Mouse (Mus musculus): ENCODE data around the gene Abr.

Abr gene

GRCm38 (mm10) chr11:76450202-76450561, 171.9 kb downstream of the Abr start:
- DNase-seq: no peak

DNA sequence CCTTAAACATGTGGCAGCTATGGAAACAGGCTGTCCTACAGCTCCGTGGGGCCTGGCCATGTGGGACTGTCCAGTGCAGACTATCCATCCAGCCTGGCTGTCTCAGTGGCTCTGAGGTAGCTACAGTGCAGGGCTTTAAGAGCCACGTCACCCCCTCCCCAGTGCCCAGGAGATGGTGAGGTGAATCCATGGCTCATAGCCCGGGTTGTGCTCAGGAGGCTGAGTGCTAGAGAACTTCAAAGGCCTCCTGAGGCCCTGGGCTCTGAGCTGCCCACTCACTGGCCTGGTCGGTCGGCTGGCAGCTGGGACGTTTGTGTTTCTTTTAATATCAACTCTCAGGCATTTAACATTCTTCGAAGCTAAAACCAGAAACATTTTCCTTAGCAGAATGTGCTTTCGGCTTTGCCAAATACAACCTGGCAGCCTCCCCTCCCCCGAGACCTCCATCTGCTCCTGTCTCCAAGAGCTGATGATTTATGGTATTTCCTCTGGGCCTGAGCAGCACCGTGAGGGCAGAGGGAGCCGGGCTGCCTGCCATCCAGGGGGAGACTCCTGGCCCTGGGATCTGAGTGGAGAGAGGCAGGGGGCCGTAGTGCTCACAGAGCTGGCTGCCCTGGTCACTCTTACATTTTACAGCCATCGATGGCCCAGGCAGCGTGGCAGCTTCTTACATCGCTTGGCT, 172.5 kb downstream of the Abr start:
- no peak for DNase-seq

GRCm38 (mm10) chr11:76446251-76446650, 175.9 kb downstream of the Abr start:
- no peak for DNase-seq

DNA sequence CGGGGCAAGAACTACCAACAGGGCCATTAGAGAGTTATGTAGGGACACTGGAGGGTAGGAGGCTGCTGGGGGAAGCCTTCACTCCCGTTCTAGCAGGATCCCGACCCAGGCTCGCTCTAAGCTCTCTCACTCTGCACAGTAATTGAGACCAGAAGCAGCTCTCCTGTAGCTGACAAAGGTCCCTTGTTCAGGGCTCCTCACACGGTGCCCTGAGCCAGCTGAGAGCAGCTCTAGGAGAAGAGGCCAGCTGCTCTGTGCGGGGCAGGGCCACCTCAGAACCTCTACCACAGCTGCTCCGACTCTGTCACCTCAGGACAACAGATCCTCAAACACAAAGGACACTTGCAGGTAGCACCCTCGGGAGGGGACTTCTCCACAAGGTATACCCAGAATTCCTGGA, 176.7 kb downstream of the Abr start:
- no peak for DNase-seq

DNA sequence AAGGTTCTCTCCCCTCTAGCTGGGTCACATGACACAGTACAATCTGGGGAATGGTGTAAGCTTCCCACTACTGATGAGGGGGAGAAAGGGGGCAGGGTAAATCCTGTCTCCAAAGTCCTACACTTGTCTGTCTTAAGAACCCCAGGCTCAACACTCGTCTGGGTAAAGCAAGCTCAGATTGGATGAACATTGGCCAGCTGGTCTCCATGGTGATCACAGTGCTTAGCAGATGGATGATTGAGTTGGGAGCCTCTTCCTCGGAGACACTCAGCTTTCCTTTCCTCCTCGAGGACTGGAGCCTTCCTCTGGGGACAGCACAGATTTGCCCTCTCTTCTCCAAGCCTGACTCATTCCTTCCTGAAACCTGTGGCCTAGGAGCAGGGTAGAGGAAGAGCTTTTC, 182.4 kb downstream of the Abr start:
- no peak for DNase-seq

GRCm38 (mm10) chr11:76436864-76437437, 185.2 kb downstream of the Abr start:
- DNase-seq: peak; percentile 88

- peak; percentile 45 for DNase-seq
Measured at GRCm38 (mm10) chr11:76436009-76436408, 186.1 kb downstream of the Abr start.

DNA sequence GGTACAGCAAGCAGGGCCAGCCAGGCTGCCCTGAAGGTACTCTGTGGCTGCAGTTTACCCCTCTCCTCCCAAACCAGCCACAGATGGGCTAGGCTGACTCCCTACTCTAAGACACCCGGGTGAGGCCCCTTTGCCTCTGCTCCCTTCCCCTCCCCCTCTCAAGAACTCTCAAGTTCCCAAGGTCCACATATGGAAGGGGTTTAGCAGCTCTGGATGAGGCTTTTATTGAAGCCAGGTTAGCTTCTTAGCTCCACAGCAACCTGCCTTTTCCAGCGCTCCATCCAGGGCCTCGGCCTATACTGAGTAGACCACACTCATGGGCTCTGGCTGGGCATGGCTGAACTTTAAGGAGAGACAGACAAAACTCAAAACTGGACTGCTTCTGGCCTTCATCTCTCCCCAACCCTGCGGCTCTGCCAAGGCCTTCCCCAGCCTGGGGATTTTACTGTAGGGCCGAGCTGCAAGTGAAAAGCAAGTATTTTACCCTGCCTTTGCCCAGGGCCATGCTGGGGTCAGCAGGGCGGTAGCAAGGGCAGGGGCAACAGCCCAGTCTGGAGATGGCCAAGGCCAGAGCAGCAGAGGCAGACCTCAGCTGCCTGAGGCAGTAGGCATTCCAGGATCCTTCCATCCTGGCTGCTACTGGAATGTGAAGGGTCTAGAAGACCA, 192.0 kb downstream of the Abr start:
- no peak for DNase-seq

DNA sequence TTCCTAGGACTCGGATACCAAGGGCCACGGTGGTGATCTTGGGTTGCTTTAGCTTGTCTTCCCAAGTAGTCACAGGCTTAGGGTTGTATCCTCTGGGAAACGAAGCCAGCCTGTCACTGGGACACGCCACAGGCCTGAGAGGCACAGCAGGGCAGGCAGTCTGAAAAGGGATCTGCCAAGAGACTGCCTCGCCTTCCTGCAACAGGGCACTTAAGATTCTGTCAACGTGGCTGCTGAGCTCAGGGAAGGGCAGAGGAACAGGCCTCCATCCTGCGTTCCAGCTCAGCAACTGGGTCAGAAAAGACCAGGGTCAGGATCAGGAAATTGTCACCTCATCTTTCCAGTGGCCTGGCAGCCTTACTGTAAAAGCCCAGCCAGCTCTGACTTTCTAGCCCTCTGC, 192.6 kb downstream of the Abr start:
- no peak for DNase-seq

GRCm38 (mm10) chr11:76429046-76429445, 193.1 kb downstream of the Abr start:
- peak; percentile 47 for DNase-seq

DNA sequence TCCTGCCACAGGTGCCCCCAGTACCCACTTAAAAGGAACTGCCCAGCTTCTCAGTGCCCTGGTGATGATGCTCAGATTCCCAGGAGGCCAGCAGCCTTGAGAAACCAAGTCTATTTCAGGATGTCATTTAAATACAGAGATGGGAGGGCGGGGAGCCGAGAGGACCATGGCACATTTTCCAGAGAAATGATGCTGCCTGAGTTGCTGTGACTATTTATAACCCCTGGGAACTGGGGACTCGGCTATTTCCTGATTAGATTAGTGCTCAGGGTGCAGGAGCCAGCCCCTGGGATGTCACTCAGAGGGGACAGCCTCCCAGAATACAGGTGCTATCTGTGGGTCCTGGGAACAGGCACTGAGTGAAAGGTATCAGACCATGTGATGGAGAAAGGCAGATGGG, 194.3 kb downstream of the Abr start:
- DNase-seq: peak; percentile 30

- no peak for DNase-seq
Measured at GRCm38 (mm10) chr11:76425749-76426148, 196.4 kb downstream of the Abr start.

- peak; percentile 77 for DNase-seq
Measured at GRCm38 (mm10) chr11:76420896-76421295, 201.2 kb downstream of the Abr start.

DNA sequence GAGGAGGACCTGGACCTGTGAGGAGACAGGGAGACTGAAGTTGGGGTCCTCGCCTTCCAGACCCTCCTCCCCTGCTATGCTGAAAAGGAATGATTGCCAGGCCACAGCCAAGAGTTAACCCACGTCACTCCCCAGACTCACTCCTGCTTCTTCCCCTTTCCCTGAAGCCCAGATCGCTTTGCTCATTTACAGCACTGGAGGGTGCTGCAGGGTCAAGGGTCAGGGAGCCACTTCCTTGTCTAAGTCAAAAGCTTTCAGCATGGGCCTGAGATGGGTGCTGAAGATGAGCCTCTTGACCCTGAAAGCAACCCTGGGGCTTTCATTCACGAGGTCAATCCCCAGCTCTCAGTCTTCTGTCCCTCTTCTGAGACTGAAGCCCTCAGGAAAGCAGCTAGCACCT, 202.9 kb downstream of the Abr start:
- peak; percentile 64 for DNase-seq

DNA sequence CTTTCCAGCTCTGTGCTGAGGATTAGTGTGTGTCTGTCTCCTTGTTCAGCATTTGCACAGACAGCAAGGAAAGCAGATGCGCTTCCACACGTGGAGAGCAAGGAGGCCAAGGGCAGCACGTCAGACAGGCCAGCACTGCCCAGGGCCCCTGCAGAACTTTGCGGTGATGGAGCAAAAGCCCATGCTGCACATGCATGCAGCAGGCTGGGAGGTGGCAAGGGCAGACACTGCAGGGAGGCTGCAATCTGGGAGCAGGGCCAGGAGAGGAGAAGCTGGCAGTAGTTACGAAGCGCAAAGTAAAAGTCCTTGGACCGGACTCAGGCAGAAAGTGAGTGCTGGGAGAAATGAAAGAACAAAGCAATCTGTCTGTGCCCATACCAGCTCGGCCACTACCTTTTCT, 203.7 kb downstream of the Abr start:
- no peak for DNase-seq

DNA sequence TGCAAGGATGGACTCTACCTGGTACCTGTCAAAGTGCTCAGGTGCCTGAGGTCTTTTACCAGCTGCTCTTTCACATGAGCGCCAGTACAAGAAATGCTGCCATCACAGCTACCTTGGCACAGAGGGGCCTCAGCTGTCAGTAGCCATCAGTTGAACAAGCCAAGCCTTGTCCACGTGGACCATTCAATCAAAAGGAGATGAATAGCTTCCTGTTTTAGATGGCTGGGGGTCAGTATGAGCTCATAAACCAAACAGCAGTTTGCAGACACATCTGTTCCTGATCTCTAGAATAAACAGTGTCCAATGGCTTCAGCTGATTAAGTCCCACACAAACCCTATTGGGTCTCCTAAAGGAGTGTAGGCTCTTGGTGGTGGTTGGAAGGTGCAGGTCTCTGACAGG, 206.1 kb downstream of the Abr start:
- DNase-seq: no peak

DNA sequence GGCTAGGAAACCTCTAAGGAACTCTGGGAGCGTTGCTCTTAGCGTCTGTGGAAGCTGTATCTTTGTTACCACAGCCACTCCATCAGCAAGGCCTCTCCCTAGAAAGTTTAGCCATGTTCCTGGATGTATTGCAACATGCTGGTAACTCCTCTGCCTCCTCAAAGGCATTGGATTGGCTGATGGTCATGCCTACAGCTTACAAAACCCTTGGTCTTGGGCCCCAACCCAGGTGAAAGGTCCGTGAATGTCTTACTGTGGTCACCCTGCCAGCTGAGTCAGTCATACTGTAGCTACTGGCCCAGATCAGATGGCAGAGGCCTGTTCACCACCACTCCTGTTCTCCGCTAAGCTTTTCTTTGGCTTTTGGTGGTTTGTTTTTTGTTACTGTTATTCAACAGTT, 207.1 kb downstream of the Abr start:
- DNase-seq: no peak

DNA sequence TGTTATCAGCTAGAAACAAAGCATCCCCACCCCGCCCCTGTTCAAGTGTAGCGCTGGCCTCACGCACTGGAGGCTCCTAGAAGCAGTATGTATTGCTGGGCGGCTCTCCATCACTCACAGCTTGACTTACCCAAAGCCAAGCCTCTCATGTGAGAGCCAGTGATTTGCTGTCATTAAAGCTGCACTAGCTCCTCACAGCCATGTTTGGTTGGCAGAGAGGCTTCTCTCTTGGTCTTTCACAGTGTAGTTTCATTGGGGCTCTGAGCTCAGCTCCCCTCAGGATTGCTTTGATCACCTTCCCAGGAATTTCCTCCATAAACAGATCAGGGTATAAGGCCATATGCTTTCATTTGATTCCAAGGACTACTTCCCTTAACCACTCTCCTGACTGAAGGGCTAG, 208.9 kb downstream of the Abr start:
- DNase-seq: no peak

DNA sequence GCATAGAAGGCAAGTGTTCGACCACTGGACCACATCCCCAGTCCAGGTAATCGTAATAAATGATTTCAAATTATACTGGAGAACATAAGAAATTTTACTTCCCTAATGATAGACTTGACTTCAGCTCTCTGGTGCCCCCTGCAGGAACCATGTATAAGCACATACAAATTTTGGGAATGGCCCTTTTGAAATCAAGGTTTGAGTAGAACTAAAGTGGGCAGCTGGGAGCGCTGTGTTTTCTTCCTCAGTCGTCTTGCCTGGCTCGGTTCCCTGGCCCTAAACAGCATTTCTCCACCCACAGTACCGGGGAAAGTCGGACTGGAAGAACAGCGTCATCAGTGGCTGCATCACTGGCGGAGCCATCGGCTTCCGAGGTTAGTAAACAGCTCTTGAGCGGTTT, 211.3 kb downstream of the Abr start:
- peak; percentile 80 for DNase-seq

GRCm38 (mm10) chr11:76406702-76407583, 215.2 kb downstream of the Abr start, which contains the start of gene Timm22:
TSS of gene Timm22 (plus strand) at chr11:76406952.
- peak; percentile 98 for DNase-seq

GRCm38 (mm10) chr11:76405626-76406264, 216.4 kb downstream of the Abr start:
- no peak for DNase-seq

DNA sequence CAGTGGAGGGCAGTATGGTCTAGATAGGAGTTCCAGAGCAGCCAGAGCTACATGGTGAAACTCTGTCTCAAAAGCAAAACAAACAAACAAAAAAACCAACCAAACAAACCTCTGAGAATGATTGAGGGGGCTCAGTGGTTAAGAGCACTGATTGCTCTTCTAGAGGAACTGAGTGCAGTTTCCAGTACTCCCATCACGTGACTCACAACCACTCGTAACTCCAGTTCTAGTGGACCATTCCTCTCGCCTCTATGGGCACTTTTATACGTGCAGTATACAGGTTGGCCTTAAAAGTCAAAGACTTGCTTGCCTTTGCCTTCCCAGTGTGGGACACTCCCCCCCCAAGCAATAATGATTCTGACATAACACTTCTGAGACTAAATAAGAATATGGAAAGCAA, 217.0 kb downstream of the Abr start:
- no peak for DNase-seq

DNA sequence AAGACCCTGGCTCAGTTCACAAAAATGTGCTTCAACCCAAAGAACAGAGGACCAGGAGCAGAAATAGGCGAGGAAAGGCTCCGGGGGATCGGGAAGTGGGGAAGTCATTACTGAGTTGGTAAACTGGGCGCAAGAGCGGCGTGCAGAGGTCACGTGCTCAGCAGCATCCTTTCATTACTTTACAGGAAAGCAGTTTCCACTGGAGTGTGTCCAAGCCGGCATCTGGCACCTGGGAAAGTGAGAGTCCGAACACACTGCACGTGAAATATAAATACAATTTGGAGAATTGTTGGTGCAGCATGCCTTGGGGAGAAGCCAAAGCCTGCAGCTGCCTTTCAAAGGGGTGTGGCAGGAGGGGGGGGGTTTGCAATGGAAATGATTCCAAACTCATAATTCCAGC, 220.7 kb downstream of the Abr start:
- no peak for DNase-seq
